Mouse (Mus musculus) myocyte (in vitro differentiated cells): Measurements from ENCODE around the gene F830045P16Rik.

Experiments used
- MYOG ChIP-seq, 3 experiments: IDR thresholded peaks; one replicate each; pipeline ENCODE4 v1.6.1; 2011; ENCODE audit warnings: control low read depth in 2 of 3, low read depth in 2 of 3, mild to moderate bottlenecking in 2 of 3; ENCODE audit not compliant: insufficient read length in 2 of 3, control insufficient read depth in 1 of 3, insufficient read depth in 1 of 3
- POLR2A ChIP-seq: IDR thresholded peaks from one replicate; pipeline ENCODE4 v1.6.1; 2011; ENCODE audit warnings: low read depth, mild to moderate bottlenecking, control low read depth, moderate library complexity; ENCODE audit not compliant: insufficient read length
- REST ChIP-seq: IDR thresholded peaks from one replicate; pipeline ENCODE4 v1.6.1; 2011; ENCODE audit warnings: mild to moderate bottlenecking, control low read depth, moderate library complexity; ENCODE audit not compliant: insufficient read depth, insufficient read length
- USF1 ChIP-seq: IDR thresholded peaks from one replicate; pipeline ENCODE4 v1.6.1; 2011; ENCODE audit warnings: low read depth, mild to moderate bottlenecking, control low read depth, moderate library complexity

GRCm38 (mm10) chr2:129584905-129585304 lies 48.5 kb upstream of the F830045P16Rik start:
- no peak for TF ChIP-seq USF1
- no peak for TF ChIP-seq POLR2A
- TF ChIP-seq MYOG (IDR thresholded peaks at IDR 0.05; ENCODE audit: control insufficient read depth in 1 of 3, insufficient read depth in 1 of 3, insufficient read length in 2 of 3, low read depth in 2 of 3) = no peak
- no peak for TF ChIP-seq REST
